Mouse (Mus musculus): Measurements from ENCODE around the gene Hmgb4. TPM values are rescaled to one million over a fixed set of nuclear protein-coding genes. Genes with fewer than 3 reads are reported as not detected.

The Hmgb4 gene
- polyA plus RNA-seq, 1 experiment from 2014 or later: not detected

DNA sequence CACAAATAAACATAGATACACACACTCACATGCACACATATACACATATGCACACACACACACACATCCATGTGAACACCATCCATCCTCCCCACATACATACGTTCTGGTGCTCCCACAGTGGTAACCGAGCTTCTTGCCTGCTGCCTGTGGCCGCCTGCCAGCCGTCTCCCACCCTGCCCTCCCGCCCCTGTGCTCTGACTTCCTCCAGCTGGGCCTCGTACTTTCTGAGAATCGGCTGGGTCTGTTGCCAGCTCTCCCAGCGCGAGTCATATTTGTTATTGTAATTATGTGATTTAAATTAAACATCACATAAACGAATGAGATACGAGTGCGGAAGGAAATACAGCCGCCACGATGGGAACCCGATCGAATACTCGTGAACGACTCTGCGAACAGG, 10.2 kb upstream of the Hmgb4 start:
- H3K4me2 ChIP-seq: no peak overlapping the region
- H3K27me3 ChIP-seq (replicated peaks; ENCODE audit: control insufficient read depth, insufficient read depth, low read length): no peaks in the 10 kb centered on the region
- H3K4me1 ChIP-seq (replicated peaks; ENCODE audit: control insufficient read depth, insufficient read depth, low read length): no peaks in the 10 kb centered on the region
- ATAC-seq (replicated peaks; ENCODE audit: low FRiP score) (no peak), DNase-seq (ENCODE audit: low spot score) (no peak)
- 74% methylated on average over 19 of the region's 19 CpGs for WGBS
- no peak overlapping the region for H3K27ac ChIP-seq (ENCODE audit: low read depth, low read length)
- H3K9ac ChIP-seq (ENCODE audit: low read depth, low read length): no peak overlapping the region
- no peaks in the 10 kb centered on the region for H3K9me3 ChIP-seq (ENCODE audit: control insufficient read depth, low read length)
- no peak overlapping the region for H3K4me3 ChIP-seq (ENCODE audit: low read depth, low read length)
- H3K36me3 ChIP-seq (ENCODE audit: control insufficient read depth, insufficient read depth, low read length): no peaks in the 10 kb centered on the region

- H3K9ac ChIP-seq (ENCODE audit: low read depth, low read length): no peak overlapping the region
- no peaks in the 10 kb centered on the region for H3K4me1 ChIP-seq (replicated peaks; ENCODE audit: control insufficient read depth, insufficient read depth, low read length)
- H3K9me3 ChIP-seq (ENCODE audit: control insufficient read depth, low read length): no peaks in the 10 kb centered on the region
- H3K27ac ChIP-seq (ENCODE audit: low read depth, low read length): no peak overlapping the region
- WGBS: 76% methylated on average over 10 of the region's 10 CpGs
- H3K27me3 ChIP-seq (replicated peaks; ENCODE audit: control insufficient read depth, insufficient read depth, low read length): no peaks in the 10 kb centered on the region
- H3K4me3 ChIP-seq (ENCODE audit: low read depth, low read length): no peak overlapping the region
- no peaks in the 10 kb centered on the region for H3K36me3 ChIP-seq (ENCODE audit: control insufficient read depth, insufficient read depth, low read length)
- no peak for ATAC-seq (replicated peaks; ENCODE audit: low FRiP score)
- no peak for DNase-seq (ENCODE audit: low spot score)
- no peak overlapping the region for H3K4me2 ChIP-seq
Observed at GRCm38 (mm10) chr4:128270177-128270576, 9.4 kb upstream of the Hmgb4 start.

DNA sequence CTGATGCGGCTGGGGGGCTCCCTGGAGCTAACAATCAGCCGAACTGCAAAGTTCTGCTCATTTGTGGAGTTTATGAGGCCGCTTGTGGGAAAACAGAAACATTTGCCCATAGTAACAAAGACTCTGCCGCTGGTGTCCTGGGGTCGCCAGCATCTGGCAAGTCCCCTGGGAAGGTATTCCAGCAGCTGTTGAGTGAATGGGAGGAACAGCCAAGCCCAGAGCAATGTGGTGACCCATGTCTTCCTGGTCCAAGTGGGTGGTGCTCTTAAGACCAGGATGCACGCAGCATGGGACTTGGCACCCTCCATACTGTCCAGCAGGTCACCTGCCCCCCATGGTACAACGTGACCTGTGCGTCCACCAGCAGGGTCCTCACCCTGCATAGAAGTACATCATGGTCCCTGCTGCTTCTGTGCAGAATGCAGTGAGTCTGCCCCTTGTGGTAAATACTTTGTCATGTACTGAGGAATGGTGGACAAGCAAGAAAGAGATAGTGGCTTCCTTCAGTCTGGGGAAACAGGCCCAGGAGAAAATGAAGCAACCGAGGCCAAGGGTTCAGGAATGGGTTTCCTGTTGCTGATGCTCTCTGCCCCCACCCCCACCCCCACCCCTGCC, 8.6 kb upstream of the Hmgb4 start:
- no peak for DNase-seq (ENCODE audit: low spot score)
- WGBS: 81% methylated on average over 9 of the region's 9 CpGs
- no peak for ATAC-seq (replicated peaks; ENCODE audit: low FRiP score)
- Histone ChIP-seq H3K4me2 (no peak overlapping the region), H3K9me3 (ENCODE audit: control insufficient read depth, low read length) (no peaks in the 10 kb centered on the region), H3K4me1 (replicated peaks; ENCODE audit: control insufficient read depth, insufficient read depth, low read length) (no peaks in the 10 kb centered on the region), H3K27me3 (replicated peaks; ENCODE audit: control insufficient read depth, insufficient read depth, low read length) (no peaks in the 10 kb centered on the region), H3K9ac (ENCODE audit: low read depth, low read length) (no peak overlapping the region), H3K36me3 (ENCODE audit: control insufficient read depth, insufficient read depth, low read length) (no peaks in the 10 kb centered on the region), H3K27ac (ENCODE audit: low read depth, low read length) (no peak overlapping the region), H3K4me3 (ENCODE audit: low read depth, low read length) (no peak overlapping the region)

DNA sequence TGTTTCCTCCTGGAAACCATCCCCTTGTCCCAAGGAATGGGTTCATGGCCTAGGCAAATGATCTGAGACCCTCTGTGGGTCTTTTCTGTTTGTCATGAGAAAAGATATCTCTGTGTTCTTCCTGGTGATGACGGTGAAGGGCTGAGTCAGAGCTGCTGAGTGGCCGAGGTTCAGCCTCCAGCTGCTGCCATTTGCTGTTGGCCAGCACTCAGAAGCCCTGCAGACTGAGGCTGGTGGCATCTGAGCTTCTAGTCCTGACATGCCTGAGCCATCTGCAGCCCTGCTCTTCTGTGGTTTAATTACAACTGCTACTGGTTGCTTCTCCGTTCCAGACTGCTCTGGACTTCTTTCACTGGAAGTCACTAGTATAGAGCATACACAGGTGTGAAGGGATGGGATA, 4.6 kb upstream of the Hmgb4 start:
- Histone ChIP-seq H3K27me3 (replicated peaks; ENCODE audit: control insufficient read depth, insufficient read depth, low read length) (no peaks in the 10 kb centered on the region), H3K27ac (ENCODE audit: low read depth, low read length) (no peak overlapping the region), H3K36me3 (ENCODE audit: control insufficient read depth, insufficient read depth, low read length) (no peaks in the 10 kb centered on the region), H3K4me1 (replicated peaks; ENCODE audit: control insufficient read depth, insufficient read depth, low read length) (no peaks in the 10 kb centered on the region), H3K9me3 (ENCODE audit: control insufficient read depth, low read length) (no peaks in the 10 kb centered on the region), H3K4me2 (no peak overlapping the region), H3K9ac (ENCODE audit: low read depth, low read length) (no peak overlapping the region), H3K4me3 (ENCODE audit: low read depth, low read length) (no peak overlapping the region)
- no peak for ATAC-seq (replicated peaks; ENCODE audit: low FRiP score)
- no peak for DNase-seq (ENCODE audit: low spot score)
- 71% methylated on average over 3 of the region's 3 CpGs for WGBS

- DNase-seq (ENCODE audit: low spot score) (no peak), ATAC-seq (replicated peaks; ENCODE audit: low FRiP score) (no peak)
- Histone ChIP-seq H3K27me3 (replicated peaks; ENCODE audit: control insufficient read depth, insufficient read depth, low read length) (no peaks in the 10 kb centered on the region), H3K36me3 (ENCODE audit: control insufficient read depth, insufficient read depth, low read length) (no peaks in the 10 kb centered on the region), H3K4me3 (ENCODE audit: low read depth, low read length) (no peak overlapping the region), H3K4me2 (no peak overlapping the region), H3K9ac (ENCODE audit: low read depth, low read length) (no peak overlapping the region), H3K27ac (ENCODE audit: low read depth, low read length) (no peak overlapping the region), H3K4me1 (replicated peaks; ENCODE audit: control insufficient read depth, insufficient read depth, low read length) (no peaks in the 10 kb centered on the region), H3K9me3 (ENCODE audit: control insufficient read depth, low read length) (no peaks in the 10 kb centered on the region)
- WGBS: 87% methylated on average over 5 of the region's 5 CpGs
Observed at GRCm38 (mm10) chr4:128264491-128264890, 3.7 kb upstream of the Hmgb4 start.

- ATAC-seq (replicated peaks; ENCODE audit: low FRiP score): no peak
- DNase-seq (ENCODE audit: low spot score): no peak
- Histone ChIP-seq H3K9ac (ENCODE audit: low read depth, low read length) (no peak overlapping the region), H3K27me3 (replicated peaks; ENCODE audit: control insufficient read depth, insufficient read depth, low read length) (no peaks in the 10 kb centered on the region), H3K36me3 (ENCODE audit: control insufficient read depth, insufficient read depth, low read length) (no peaks in the 10 kb centered on the region), H3K27ac (ENCODE audit: low read depth, low read length) (no peak overlapping the region), H3K9me3 (ENCODE audit: control insufficient read depth, low read length) (no peaks in the 10 kb centered on the region), H3K4me3 (ENCODE audit: low read depth, low read length) (no peak overlapping the region), H3K4me2 (no peak overlapping the region), H3K4me1 (replicated peaks; ENCODE audit: control insufficient read depth, insufficient read depth, low read length) (no peaks in the 10 kb centered on the region)
- 77% methylated on average over 5 of the region's 5 CpGs for WGBS
Observed at GRCm38 (mm10) chr4:128259211-128259610, 1.5 kb downstream of the Hmgb4 start.

GRCm38 (mm10) chr4:128248676-128249075, 12.1 kb downstream of the Hmgb4 start:
- DNase-seq (ENCODE audit: low spot score): peak; percentile 47

GRCm38 (mm10) chr4:128245201-128245600, 15.6 kb downstream of the Hmgb4 start:
- no peaks in the 10 kb centered on the region for H3K27me3 ChIP-seq (replicated peaks; ENCODE audit: control insufficient read depth, insufficient read depth, low read length)
- no peaks in the 10 kb centered on the region for H3K4me1 ChIP-seq (replicated peaks; ENCODE audit: control insufficient read depth, insufficient read depth, low read length)
- H3K9ac ChIP-seq (ENCODE audit: low read depth, low read length): no peak overlapping the region
- no peak overlapping the region for H3K27ac ChIP-seq (ENCODE audit: low read depth, low read length)
- DNase-seq (ENCODE audit: low spot score) (no peak), ATAC-seq (replicated peaks; ENCODE audit: low FRiP score) (no peak)
- H3K4me2 ChIP-seq: no peak overlapping the region
- WGBS: 15% methylated on average over 2 of the region's 2 CpGs
- H3K4me3 ChIP-seq (ENCODE audit: low read depth, low read length): no peak overlapping the region
- H3K9me3 ChIP-seq (ENCODE audit: control insufficient read depth, low read length): no peaks in the 10 kb centered on the region; the same call in 1 of the 2 replicates
- no peaks in the 10 kb centered on the region for H3K36me3 ChIP-seq (ENCODE audit: control insufficient read depth, insufficient read depth, low read length)

More at GRCm38 (mm10) chr4:128248676-128249075, 12.1 kb downstream of the Hmgb4 start:
- H3K4me1 ChIP-seq (replicated peaks; ENCODE audit: control insufficient read depth, insufficient read depth, low read length): no peaks in the 10 kb centered on the region
- no peaks in the 10 kb centered on the region for H3K36me3 ChIP-seq (ENCODE audit: control insufficient read depth, insufficient read depth, low read length)
- 17% methylated on average over 5 of the region's 5 CpGs for whole genome bisulfite sequencing
- no peak for ATAC-seq (replicated peaks; ENCODE audit: low FRiP score)
- no peak overlapping the region for H3K27ac ChIP-seq (ENCODE audit: low read depth, low read length)
- H3K4me2 ChIP-seq: no peak overlapping the region
- H3K9me3 ChIP-seq (ENCODE audit: control insufficient read depth, low read length): no peaks in the 10 kb centered on the region; the same call in 1 of the 2 replicates
- H3K27me3 ChIP-seq (replicated peaks; ENCODE audit: control insufficient read depth, insufficient read depth, low read length): no peaks in the 10 kb centered on the region
- no peak overlapping the region for H3K9ac ChIP-seq (ENCODE audit: low read depth, low read length)
- no peak overlapping the region for H3K4me3 ChIP-seq (ENCODE audit: low read depth, low read length)

DNA sequence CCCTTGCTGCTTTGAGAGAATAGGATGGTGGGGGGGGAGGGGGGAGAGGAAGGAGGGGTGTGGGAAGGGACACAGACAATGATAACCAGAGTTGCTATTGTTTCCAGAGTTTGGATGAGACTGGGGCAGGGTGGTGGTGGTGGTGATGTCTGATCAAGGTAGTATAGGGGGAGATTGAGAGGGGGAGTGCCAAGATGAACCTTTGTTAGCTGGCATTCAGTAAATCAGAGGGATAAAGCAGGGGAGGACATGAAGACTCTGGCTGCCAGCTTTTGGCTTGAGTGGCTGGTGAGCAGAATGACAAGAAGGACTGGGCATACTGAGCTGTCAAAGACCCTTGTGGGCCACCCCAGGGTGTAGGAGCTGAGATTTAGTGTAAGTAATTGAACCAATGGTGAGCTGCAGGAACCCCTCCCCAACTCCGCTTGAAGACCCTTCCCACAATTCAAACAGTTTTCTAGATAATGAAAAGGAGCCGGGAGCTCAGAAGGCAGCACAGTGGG, 18.9 kb downstream of the Hmgb4 start:
- Histone ChIP-seq H3K9ac (ENCODE audit: low read depth, low read length) (no peak overlapping the region), H3K4me2 (no peak overlapping the region), H3K4me3 (ENCODE audit: low read depth, low read length) (no peak overlapping the region), H3K27me3 (replicated peaks; ENCODE audit: control insufficient read depth, insufficient read depth, low read length) (no peaks in the 10 kb centered on the region), H3K27ac (ENCODE audit: low read depth, low read length) (no peak overlapping the region), H3K4me1 (replicated peaks; ENCODE audit: control insufficient read depth, insufficient read depth, low read length) (no peaks in the 10 kb centered on the region), H3K9me3 (ENCODE audit: control insufficient read depth, low read length) (no peaks in the 10 kb centered on the region), H3K36me3 (ENCODE audit: control insufficient read depth, insufficient read depth, low read length) (no peaks in the 10 kb centered on the region)
- DNase-seq (ENCODE audit: low spot score) (no peak), ATAC-seq (replicated peaks; ENCODE audit: low FRiP score) (no peak)
- WGBS: 72% methylated on average over 2 of the region's 2 CpGs
